Mouse (Mus musculus) heart, adult 2 months (tissue): ENCODE measurements around the gene Cd200. TPM values are rescaled to one million over a fixed set of nuclear protein-coding genes. Genes with fewer than 3 reads are reported as not detected.

ENCODE experiments used
- DNase-seq, 2 experiments: peaks; one replicate each; pipeline ENCODE4 v3.0.0; 2021
- H3K27ac ChIP-seq: fragments of 200-600 bp; 2 replicates; pipeline ENCODE4 v1.8.1; 2022
- H3K27me3 ChIP-seq: fragments of 200-500 bp; 2 replicates; pipeline ENCODE4 v1.6.1; 2012; ENCODE audit warnings: mild to moderate bottlenecking, low read length, inconsistent platforms, mixed read lengths; ENCODE audit not compliant: control insufficient read depth, insufficient read depth
- H3K36me3 ChIP-seq: fragments of 200-500 bp; 2 replicates; pipeline ENCODE4 v1.6.1; 2012; ENCODE audit warnings: low read length, inconsistent platforms; ENCODE audit not compliant: control insufficient read depth, insufficient read depth
- H3K4me1 ChIP-seq: fragments of 200-500 bp; 2 replicates; pipeline ENCODE4 v1.6.1; 2011; ENCODE audit warnings: low read length; ENCODE audit not compliant: control insufficient read depth, insufficient read depth
- H3K4me3 ChIP-seq: fragments of 200-600 bp; 2 replicates; pipeline ENCODE4 v1.8.1; 2022
- H3K79me2 ChIP-seq: fragments of 200-500 bp; replicated peaks from 2 replicates; pipeline ENCODE4 v1.6.1; 2012; ENCODE audit warnings: mild to moderate bottlenecking, inconsistent platforms, low read length, moderate library complexity, mixed read lengths; ENCODE audit not compliant: control insufficient read depth, insufficient read depth
- H3K9ac ChIP-seq: fragments of 200-500 bp; 2 replicates; pipeline ENCODE4 v1.6.1; 2012; ENCODE audit warnings: low read depth, mild to moderate bottlenecking, control low read depth, inconsistent platforms, low read length, mixed read lengths
- CTCF ChIP-seq: fragments of 200-600 bp; IDR thresholded peaks from 2 replicates; pipeline ENCODE4 v1.8.1; 2022; ENCODE audit warnings: antibody characterized with exemption, mild to moderate bottlenecking, moderate library complexity
- EP300 ChIP-seq: fragments of 200-500 bp; IDR thresholded peaks from 2 replicates; pipeline ENCODE4 v1.6.1; 2011; ENCODE audit warnings: low read depth, low read length, control low read depth; ENCODE audit not compliant: insufficient read depth
- POLR2A ChIP-seq: fragments of 200-500 bp; IDR thresholded peaks from 2 replicates; pipeline ENCODE4 v1.6.1; 2011; ENCODE audit warnings: mild to moderate bottlenecking, low read depth, low read length, control low read depth; ENCODE audit not compliant: insufficient read depth
- WGBS: fragments of 180-500 bp; shearing (Covaris S2); methylation state at CpG from one replicate; pipeline ENCODE4 v1.1.7; 2018; 5-methylcytosine and 5-hydroxymethylcytosine counted together
- intact Hi-C: fragments of 180-260 bp; cut with DNase I; formaldehyde crosslinking; loops from one replicate; pipeline ENCODE4 v1.15.1; 2025
- polyA plus RNA-seq: library from polyadenylated mRNA; depleted of rRNA; stranded (reverse); fragments of >200 nt; gene quantifications from 2 replicates; pipeline ENCODE4 v1.2.3, GENCODE M21; 2012
- total RNA-seq, 2 experiments: library from RNA; stranded (reverse); gene quantifications; 2 replicates each; pipeline ENCODE4 v1.2.3; 2021

Cd200 gene
- total and polyA plus RNA-seq, 3 experiments, result 63.6 to 90.0 (median 69.3) TPM

DNA sequence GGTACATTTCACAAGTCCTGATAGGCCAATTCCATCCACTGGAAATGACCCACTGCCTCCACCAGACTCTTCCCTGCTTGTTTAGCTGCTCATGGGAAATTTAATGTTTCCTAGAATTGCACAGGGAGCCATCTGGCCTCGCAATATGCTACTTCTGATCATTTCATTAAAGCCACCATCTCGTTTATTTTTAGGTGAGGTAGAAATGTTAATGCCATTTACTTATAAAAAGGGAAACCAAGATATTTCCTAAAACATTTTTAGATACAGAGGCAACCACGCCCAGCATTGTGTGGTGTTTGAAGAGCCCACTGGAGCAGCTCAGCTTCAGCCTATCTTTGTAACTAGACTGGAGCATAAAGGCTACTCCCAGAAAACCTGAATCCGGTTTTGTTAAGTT lies 32.6 kb downstream of the Cd200 start:
- Histone ChIP-seq H3K4me1 (peaks cover 13% of the 10 kb centered on the region), H3K79me2 (no peaks in the 10 kb centered on the region), H3K4me3 (no peak overlapping the region), H3K36me3 (peaks cover 22% of the 10 kb centered on the region), H3K9ac (no peak overlapping the region), H3K27ac (peak overlapping the region; percentile 88), H3K27me3 (no peaks in the 10 kb centered on the region)
- DNase-seq, result peak in 1 of 2 experiments; percentile 53
- intact Hi-C loops, result loop anchor here (1.0 to 2.0 kb wide), 3 partner anchors 27 to 31 kb away; no protein-coding TSS in a partner anchor
- 45% methylated on average over 4 of the region's 4 CpGs for WGBS
- no peak for TF ChIP-seq CTCF
- TF ChIP-seq POLR2A, result peak; percentile 23; the same call in 1 of the 2 replicates

DNA sequence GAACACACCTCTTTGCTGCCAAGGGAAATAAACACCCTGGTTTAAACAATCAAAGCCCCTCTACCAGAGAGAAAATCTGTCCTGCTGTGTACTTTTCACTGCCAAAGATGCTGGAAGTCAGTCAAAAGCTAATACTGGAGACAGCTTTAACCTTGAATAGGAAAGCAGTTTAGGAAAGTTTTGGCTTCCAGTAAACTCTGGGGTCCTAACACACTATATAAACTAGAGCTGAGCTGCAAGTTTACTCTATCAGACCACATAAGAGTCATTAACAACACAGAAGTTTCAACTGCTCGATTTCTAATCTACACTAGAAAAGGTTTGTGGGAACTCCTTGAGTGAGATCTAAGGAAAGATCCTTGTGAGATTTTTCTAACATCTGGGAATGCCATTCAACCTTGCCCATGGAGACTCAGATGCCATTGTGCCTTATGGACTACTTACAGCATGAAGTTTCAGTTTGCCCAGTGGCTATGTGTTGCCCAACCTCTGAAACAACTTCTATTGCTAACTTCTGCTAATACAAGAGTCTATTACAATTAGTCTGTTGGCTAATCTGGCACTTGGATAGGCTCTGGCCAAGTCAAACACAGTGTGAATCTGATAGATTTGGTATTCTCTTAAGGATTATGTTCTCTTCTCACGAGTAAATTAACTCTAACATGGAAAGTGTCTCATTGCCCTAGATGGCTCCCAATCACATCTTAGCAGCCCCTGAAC lies 33.2 kb downstream of the Cd200 start:
- no peak overlapping the region for H3K4me3 ChIP-seq
- DNase-seq, result no peak
- H3K27ac ChIP-seq, result peak overlapping the region; percentile 88
- H3K36me3 ChIP-seq, result peaks cover 24% of the 10 kb centered on the region
- 16% methylated on average over 2 of the region's 2 CpGs for WGBS
- peaks cover 16% of the 10 kb centered on the region for H3K4me1 ChIP-seq
- H3K27me3 ChIP-seq, result no peaks in the 10 kb centered on the region
- H3K9ac ChIP-seq, result no peak overlapping the region
- intact Hi-C loops, result loop anchor here (1.0 to 2.0 kb wide), 3 partner anchors 26 to 31 kb away; no protein-coding TSS in a partner anchor
- H3K79me2 ChIP-seq, result no peaks in the 10 kb centered on the region
- TF ChIP-seq CTCF (no peak), POLR2A (no peak), EP300 (no peak)

DNA sequence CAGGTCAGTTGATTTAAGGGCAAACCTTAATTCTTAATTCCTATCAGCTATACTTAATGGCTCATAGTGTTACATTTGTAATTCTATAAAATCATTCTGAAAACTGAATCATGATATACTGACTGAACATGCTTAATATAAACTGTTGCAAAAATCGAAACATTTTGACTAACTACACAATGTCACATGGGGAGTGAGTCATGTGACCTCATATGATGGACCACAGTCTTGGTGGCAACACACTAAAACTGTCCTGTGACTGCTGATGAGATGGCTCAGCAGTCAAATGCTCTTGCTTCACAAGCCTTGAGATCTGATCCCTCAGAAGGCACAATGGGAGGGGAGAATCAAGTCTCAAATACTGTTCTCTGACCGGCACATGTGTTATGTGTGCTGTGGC lies 34.8 kb downstream of the Cd200 start:
- no peaks in the 10 kb centered on the region for H3K27me3 ChIP-seq
- TF ChIP-seq EP300 (no peak), POLR2A (no peak), CTCF (no peak)
- H3K27ac ChIP-seq, result peak overlapping the region; percentile 36; the same call in 1 of the 2 replicates
- DNase-seq, result no peak
- no peaks in the 10 kb centered on the region for H3K79me2 ChIP-seq
- 86% methylated on average over 2 of the region's 2 CpGs for WGBS
- peaks cover 19% of the 10 kb centered on the region for H3K4me1 ChIP-seq
- H3K9ac ChIP-seq, result no peak overlapping the region
- intact Hi-C loops, result no loop called here
- H3K4me3 ChIP-seq, result no peak overlapping the region
- peaks cover 29% of the 10 kb centered on the region for H3K36me3 ChIP-seq

DNA sequence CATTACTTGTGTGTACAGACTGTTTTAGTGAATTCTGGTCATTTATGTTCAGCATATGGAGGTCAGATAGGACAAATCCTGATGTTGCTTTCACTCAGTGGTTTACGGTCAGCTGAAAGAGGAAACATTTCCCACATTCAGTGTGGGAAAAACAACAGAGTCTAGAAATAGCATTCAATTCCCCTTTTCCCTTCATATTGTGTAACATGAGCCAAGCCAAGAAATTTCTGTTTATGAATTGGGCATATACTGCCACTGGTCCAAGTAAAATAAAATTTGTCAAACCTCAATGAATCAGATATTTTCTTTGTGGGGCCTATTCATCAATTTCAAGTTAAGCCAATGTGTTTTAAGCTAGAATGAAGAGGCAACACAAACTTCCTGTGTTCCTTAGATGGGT lies 37.8 kb downstream of the Cd200 start:
- Histone ChIP-seq H3K79me2 (no peaks in the 10 kb centered on the region), H3K36me3 (peaks cover 45% of the 10 kb centered on the region), H3K27me3 (no peaks in the 10 kb centered on the region), H3K9ac (no peak overlapping the region), H3K4me3 (no peak overlapping the region), H3K27ac (peak overlapping the region; percentile 87), H3K4me1 (peaks cover 23% of the 10 kb centered on the region)
- no peak for DNase-seq
- TF ChIP-seq CTCF (no peak), EP300 (no peak), POLR2A (no peak)
- intact Hi-C loops, result no loop called here
- 31% methylated on average over 1 of the region's 1 CpGs for WGBS

DNA sequence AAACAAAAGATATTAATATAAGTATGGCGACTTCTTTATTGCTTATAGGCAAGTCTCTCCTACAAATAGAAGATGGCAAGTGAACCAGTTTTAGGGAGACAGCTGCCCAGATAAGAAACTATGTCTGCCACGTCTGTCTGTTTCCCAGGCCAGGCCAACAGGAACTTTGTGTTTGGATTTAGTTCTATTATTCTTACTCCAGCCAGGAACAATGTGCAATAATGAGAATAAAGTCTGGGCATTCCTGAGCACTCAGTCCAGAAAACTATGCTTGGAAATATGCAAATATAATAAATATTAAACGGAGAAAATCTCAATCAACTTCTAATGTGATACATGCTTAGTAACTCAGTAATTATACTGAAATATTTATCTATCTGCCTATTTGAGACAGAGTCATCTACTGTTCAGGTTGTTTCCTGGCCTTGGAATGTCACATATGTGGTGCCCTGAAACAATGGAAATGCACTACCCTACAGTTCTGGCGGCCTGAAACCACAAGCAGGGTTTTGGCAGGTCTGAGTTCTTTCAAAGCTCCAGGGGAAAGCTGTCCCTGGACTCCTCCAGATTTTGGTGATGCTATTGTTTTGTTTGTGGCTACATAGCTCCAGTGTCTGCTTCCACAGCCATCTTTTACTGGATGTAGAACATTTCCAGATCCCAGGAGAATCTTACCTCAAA lies 39.4 kb downstream of the Cd200 start:
- peak overlapping the region; percentile 87 for H3K27ac ChIP-seq
- peaks cover 41% of the 10 kb centered on the region for H3K36me3 ChIP-seq
- intact Hi-C loops, result loop anchor here (1.0 to 2.0 kb wide), 2 partner anchors 19 to 39 kb away; no protein-coding TSS in a partner anchor

DNA sequence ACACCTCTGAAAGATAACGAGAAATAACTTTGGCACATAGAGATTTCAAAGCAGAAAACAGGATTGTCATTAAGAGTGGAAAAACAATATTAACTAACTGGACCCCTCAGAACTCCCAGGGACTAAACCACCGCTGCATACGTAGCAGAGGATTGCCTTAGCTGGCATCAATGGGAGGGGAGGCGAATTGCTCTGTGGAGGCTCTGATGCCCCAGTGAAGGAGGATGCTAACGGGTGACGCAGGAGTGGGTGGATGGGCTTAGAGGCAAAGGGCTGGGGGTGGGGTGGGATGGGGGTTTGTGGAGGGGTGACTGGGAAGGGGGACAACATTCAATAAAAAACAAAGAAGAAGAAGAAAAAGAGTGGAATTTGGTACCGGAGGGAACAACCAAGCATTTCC lies 42.7 kb downstream of the Cd200 start:
- 68% methylated on average over 7 of the region's 7 CpGs for WGBS
- H3K27ac ChIP-seq, result peak overlapping the region; percentile 78
- intact Hi-C loops, result no loop called here

More for the DNA sequence above, 39.4 kb downstream of the Cd200 start:
- WGBS, result 36% methylated on average over 4 of the region's 4 CpGs
- peaks cover 24% of the 10 kb centered on the region for H3K4me1 ChIP-seq
- H3K79me2 ChIP-seq, result no peaks in the 10 kb centered on the region
- H3K9ac ChIP-seq, result no peak overlapping the region
- H3K4me3 ChIP-seq, result no peak overlapping the region
- DNase-seq, result peak in 1 of 2 experiments; percentile 44
- TF ChIP-seq CTCF (no peak), EP300 (peak; percentile 49; the same call in 1 of the 2 replicates)
- no peaks in the 10 kb centered on the region for H3K27me3 ChIP-seq

More for the DNA sequence above, 42.7 kb downstream of the Cd200 start:
- TF ChIP-seq CTCF (no peak), POLR2A (no peak), EP300 (no peak)
- Histone ChIP-seq H3K79me2 (no peaks in the 10 kb centered on the region), H3K4me3 (no peak overlapping the region), H3K4me1 (peaks cover 22% of the 10 kb centered on the region), H3K27me3 (no peaks in the 10 kb centered on the region), H3K36me3 (peaks cover 49% of the 10 kb centered on the region), H3K9ac (no peak overlapping the region)
- DNase-seq, result no peak
